Mouse (Mus musculus): Measurements from ENCODE around the gene Tfpt.
"Not testable (repeated sequence)": the region's sequence is repeated elsewhere in the genome, so short reads cannot be mapped to it uniquely, and the experiment has no call there.

Tfpt gene

DNA sequence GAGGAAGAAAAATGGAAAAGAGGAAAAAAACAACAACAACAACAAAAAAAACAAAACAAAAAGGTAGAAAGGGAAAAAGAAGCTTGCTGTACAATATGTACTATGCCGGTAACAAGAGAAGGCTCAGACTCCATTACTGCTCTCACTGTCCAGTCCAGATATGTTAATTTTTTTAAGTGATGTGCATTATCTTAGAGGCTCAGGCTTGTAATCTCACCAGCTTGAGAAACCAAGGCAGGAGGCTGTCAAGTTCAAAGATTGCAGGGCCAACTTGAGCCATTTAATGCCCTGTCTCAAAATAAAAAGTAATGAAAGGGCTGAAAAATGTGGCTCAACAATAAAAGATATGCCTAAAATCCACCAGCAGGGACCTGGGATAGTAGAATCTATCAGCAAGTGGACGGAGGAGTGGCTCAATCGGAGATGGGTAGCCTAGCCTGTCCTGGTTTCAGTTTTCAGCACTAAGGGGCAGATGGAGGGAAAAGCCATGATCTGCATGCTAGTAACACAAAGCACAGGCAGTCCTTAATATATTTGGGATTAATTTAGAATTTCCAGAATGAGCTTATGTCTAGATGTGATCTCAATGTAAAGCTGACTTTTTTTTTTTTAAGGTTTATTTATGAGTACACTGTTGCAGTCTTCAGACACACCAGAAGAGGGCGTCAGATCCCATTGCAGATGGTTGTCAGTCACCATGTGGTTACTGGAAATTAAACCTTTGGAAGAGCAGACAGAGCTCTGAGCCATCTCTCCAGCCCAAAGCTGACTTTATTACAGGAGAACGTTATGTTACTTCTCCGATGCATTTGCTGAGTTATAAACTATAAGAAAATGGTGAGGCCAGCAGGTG is 13.1 kb downstream of the Tfpt start:
- DNase-seq = peak in 1 of 2 experiments; percentile 69

DNA sequence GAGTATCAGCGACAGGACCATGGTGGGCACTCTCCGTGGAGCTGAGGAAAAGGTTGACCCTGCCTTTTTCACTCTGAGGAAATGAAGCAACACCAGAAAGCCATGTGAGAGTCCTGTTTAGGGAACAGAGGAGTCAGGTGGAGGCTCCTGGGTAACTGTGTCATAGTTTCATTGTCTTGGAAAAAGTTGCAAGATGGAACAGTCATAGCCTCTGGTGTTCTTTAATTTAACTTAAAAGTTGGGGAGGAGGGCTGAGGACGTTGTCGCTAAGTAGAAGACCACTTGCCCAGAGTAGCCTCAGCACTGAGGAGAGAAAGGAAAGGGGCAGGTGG is 13.7 kb downstream of the Tfpt start, which contains the start of gene Oscar:
Gene Oscar (minus strand): TSS at position 101 of the 332 bp plus-strand sequence.
- no peak for DNase-seq

DNA sequence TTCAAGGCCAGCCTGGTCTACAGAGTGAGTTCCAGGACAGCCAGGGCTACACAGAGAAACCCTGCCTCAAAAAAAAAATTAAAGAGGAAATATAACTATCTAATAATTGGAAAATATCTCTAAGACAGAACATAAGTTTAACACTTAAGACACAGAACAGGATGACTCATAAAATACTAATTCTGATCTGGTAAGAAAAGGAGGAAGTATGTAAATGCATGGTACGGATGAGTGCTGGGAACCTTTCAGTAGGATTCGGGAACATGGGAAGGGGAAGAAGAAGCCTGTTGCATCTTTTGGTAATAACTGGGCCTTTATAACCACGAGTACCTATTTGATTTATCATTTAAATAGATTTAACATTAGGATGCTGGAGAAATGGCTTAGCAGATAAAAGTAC is 15.7 kb downstream of the Tfpt start:
- no peak for DNase-seq

DNA sequence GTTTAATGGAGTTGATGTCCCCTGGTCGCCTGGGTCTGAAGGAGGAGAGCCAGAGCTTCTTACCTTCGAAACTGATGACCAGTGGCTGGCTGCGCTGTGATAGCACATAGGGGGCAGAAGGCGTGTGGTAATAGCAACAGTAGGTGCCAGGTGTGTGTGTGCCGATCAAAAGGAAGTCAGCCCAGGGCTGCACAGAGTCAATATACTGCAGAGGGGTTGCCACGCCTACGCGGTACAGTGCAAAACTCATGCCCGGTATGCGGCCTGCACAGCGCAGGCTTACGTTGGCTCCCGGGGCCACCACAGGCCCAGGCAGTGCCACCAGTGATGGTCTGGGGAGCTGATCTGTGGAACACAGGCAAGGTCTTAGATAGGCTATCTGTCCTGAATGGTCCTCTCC is 18.7 kb downstream of the Tfpt start:
- no peak for DNase-seq

DNA sequence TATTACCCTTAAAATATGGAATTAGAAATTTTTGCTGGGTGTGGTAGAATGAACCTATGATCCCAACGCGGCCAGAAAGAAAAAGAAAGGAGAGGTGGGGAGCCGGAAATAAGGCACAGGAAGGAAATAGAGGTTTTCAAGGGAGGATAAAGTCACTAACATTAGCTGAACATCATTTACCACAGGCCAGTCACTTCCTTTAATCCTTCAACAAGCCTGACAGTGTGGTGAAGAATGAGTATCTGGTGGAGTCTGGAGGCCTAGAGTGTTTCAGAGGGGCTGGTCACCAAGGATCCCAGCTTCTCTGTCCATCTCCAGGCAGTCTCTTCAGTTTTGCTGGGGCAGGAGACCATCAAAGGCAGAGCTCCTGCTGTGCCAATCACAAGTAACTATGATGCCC is 19.3 kb downstream of the Tfpt start:
- DNase-seq = no peak

DNA sequence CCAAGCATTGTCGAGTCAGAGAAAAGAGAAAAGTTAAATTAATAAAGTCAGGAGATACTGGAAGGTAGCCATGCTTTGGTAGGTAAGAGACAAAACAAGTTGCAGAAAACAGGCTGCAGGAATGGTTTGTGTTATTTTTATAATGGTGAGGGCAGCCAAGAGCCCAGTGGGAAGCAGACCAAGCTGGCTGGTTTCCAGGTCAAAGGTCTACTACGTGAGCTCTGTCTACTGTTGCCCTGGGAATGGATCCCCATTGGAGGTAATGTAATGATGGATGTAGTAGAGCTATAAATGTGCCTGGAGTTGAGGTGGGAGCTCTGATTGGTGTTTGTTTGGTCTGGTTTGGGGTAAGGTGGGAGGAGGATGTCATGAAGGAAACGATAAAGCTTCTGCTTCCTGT is 20.6 kb downstream of the Tfpt start:
- DNase-seq = no peak

DNA sequence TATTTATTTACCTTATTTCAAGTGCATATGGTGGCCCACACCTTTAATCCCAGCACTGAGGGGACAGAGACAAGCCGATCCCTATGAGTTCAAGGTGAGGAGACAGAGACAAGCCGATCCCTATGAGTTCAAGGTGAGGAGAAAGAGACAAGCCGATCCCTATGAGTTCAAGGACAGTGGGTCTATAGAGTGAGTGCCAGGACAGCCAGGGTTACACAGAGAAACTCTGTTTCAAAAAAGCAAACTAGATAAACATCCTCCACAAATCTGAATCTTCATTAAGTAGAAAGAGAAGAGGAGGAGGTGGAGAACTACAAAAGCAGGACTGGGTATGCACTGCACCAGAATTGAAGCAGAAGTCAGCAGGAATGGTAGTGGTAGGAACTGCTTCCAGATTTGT is 21.1 kb downstream of the Tfpt start:
- no peak for DNase-seq

DNA sequence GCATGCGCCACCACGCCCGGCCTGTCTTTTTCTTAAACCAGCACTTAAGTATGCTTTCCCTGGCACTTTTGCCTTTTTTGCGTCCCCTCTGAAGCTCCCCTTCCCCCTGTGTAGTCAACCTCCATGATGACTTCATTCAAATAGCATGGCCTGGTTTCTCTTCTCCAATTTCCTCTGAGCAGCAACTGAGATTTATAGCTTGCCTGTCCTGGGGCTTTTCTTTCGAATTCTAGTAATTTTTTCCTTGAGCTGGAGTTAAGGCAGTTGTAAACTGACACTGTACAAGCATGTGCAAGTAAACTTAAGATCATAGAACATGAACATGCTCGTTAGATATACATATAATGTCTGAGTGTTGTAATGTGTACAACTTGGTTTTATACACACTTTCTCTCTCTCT is 22.3 kb downstream of the Tfpt start:
- DNase-seq = no peak

DNA sequence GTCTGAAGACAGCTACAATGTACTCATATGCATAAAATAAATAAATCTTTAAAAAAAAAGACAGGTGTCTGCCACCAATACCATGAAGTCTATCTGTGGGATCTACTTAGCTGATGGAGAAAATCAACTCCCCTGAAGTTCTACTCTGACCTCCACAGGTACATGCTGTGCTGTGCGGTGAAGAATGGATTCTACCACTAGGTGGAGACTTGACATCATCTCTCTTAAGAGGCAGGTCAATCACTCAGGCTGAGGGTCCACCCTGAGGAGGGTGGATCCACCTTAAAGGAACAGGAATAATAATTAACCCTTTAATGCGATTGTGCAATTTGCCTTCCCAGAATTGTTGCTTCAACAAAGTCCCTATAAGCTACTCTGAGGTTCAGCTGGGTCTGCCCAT is 22.9 kb downstream of the Tfpt start:
- DNase-seq = peak; percentile 33 to 51

DNA sequence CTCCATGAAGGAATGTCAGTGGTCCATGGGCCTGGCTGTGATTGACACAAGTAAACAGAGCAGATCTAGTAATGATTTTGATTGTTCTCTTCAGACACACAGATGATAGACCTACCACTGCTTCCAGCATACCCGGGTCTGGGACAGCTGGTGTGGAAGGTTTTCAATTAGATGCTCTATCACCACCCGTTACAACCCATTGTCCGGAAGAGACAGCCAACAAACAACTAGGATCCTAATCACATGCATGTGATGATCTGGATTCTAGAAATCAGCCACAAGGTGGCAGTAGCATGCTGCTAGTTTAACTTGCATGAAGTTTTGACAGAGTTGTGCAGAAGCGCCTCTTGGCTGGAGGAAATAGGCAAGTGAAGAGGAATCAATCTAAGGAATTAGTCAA is 28.6 kb downstream of the Tfpt start:
- DNase-seq = peak; percentile 76 to 83

DNA sequence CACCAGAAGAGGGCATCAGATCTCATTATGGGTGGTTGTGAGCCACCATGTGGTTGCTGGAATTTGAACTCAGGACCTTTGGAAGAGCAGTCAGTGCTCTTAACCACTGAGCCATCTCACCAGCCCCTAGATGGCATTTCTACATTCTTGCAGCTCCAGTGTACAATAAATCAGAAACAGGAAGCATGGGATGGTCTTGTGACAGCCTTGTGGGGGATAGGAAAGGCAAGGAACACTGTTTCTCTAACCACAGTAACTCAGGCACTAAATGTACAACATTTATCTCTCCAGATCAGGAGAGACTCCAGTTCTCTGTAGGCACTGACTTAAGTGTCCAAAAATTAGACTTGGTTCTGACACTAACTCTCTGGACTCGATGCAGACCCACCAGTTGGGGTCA is 32.0 kb downstream of the Tfpt start:
- DNase-seq = not testable (repeated sequence)

DNA sequence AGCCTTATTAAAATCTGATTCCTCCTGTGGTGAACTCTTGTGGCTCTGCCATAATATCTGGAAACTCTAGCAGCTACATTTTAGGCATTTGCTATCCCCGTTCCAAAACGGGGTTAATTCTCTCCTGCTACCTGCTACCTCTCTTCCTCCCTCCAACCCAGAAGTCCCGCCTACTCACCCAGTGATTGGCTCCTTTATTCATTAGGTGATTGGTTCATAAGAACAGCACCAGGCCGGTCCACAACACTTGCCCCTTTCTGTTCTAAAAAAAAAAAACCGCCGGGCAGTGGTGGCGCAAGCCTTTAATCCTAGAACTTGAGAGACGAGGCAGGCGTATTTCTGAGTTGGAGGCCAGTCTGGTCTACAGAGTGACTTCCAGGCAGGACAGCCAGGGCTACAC is 34.6 kb downstream of the Tfpt start:
- DNase-seq = no peak

DNA sequence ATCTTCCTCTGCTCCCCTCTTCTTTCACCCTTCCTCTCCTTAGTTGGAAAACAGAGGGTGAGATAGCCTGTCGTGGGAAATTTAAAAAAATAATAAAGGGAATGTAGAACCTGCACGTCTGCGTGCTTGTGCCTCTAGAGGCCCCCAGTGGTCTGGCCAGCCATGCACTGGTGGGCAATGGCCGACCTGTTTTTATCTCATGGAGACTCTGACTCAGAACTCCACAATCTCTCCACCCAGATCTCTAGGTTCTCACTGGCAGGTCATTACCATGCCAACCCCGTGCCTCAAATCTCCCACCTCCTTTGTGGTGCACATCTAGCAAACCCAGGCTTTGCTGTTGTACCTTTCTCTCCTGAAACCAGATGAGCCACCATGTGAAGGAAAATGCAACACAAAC is 35.0 kb downstream of the Tfpt start:
- DNase-seq = no peak

DNA sequence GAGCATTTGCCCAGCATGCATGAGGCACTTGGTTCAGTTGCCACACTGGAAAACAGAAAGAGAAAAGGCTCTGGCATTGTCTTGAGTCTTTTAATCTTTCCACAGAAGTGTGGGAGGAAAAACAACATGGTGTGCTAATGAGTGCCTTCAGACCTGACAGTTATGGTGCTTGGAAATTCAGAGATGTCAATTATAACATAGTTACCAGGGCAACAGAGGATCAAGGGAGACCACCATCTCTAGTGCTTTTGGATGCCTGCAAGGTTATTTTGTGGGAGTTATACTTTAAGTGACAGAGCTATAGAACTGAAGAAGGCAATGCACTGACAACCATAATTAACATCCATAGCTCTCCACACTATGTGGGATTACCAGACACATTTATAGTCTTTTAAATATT is 35.9 kb downstream of the Tfpt start:
- DNase-seq = no peak

DNA sequence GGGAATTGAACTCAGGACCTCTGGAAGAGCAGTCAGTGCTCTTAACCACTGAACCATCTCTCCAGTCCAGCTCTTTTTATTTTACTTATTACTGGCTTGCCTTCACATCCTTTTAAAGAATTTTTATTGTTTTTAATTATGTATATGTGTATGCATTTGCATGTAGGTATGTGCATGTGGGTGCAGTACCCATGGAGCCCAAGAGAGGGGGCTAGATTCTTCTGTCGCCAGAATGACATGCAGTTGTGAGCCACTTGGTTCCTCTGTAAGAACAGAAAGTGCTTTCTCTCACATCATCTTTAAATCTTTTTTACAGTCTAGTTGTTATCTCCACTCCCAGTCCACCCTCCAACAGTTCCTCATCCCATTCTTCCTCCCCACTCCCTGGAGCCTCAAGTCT is 38.2 kb downstream of the Tfpt start:
- DNase-seq = no peak

DNA sequence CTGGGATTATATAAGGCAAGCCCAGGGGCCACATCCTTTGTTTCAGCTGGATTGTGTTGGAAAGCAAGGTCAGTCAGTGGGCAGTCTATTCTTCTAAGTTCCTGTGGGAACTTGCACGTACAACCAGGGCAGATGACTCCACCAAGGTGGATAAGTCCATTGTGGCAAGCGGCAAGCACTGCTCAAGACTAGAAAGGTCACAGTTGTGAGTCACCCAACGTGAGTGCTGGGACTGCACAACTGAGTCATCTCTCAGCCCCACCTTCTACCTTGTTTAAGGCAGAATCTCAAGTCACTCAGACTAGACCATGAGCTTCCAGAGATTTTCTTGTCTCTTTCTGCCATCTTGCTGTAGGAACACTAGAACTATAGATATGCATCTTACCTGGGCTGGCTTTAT is 39.2 kb downstream of the Tfpt start:
- no peak for DNase-seq

DNA sequence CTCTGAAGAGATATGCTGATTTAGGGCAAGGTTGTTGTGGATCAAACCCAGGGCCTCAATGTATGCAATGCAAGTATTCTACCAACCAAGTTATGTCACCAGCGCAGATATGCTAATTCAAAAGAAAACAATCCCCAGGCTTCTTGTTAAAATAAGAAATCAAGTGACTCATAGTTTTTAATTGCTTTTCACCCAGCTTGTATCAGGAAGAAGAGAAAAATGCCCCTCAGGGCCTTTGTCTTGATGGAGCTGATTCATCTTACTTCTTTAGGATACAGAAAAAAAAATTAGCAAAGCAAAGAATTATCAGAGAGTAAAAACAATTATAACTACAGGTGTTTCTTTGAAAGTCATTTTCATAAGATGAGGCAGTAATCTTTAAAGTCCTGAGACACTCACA is 42.4 kb downstream of the Tfpt start:
- no peak for DNase-seq

DNA sequence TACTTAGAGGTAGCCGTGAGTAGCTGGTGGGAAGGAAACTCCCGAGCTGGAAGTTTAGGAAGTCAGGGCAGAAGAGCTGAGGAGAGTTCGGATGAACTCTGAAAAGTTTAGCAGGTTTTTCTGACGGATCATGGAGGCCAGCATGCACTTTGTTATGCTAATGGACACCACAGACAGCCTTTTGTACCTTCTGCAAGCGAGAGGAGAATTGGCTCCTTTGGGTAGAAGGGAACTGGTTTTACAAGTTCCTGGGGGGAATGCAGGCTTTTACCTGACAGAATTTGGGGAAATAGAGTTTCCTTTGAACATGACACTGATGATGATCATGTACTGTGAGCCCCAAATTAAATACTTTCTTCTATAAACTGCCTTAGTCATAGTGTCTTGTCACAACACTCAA is 43.5 kb downstream of the Tfpt start:
- DNase-seq = no peak

DNA sequence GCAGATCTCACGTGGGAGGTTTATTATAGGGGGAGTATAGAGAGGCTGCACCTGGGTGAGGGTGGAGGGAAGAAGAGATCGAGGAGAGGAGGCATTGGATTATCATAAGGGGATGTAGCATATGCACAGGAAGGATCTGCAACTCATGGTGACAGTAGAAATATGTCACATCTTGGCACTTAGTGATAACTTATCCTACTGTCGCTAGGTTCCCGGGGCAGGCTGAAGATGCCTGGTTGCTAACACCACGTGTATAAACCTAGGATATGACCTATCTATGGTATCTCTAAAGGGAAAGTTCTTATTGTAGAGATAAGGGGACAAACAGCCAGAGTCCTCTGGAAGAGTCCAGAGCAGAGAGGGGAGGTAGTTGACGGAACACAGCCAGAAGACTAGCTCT is 44.0 kb downstream of the Tfpt start:
- DNase-seq = no peak

DNA sequence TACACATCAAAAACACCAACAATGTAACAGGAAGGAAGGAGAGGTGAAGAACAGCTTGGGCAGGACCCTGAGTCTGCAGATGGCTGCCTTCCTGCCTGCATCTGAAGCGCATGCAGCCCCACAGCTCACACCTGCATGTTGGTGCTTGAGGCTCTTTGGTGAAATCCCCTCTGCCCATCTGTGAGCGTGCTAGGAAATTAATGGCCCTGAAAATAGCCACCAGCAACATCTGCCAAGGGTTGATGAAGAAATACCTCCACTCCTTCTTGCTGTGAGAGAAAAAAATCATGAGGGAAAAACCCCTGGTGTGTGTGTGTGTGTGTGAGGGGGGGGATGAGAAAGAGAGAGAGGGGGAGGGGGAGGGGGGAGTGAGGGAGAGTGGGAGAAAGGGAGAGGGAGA is 49.7 kb downstream of the Tfpt start:
- no peak for DNase-seq

DNA sequence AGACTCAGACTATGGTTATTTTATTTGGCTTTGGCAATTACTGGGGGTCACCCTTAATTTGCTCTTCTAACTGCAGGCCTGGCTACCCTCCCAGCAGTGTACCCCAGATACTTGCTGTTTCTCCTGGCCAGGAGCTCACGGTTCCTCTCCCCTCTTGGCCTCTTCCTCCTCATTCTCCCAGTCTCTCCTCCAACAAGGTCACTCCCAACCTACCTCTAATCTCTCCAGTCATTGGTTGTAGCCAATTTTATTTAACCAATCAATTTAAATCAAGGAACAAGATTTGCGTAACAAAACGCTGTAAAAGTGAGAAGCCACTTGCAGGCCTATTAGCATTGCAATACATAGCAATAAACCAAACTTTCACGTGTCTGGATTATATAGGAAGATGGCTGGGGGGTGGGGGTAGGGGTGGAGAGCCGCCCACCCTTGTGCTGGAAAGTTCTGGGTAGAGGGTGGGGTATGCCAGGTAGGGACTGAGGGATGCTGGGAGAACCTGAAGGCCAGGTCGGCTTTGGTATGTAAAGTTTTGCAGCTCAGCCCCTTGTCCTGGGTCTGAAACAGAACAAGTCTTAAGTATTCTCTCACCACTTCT is 50.7 kb downstream of the Tfpt start:
- no peak for DNase-seq

DNA sequence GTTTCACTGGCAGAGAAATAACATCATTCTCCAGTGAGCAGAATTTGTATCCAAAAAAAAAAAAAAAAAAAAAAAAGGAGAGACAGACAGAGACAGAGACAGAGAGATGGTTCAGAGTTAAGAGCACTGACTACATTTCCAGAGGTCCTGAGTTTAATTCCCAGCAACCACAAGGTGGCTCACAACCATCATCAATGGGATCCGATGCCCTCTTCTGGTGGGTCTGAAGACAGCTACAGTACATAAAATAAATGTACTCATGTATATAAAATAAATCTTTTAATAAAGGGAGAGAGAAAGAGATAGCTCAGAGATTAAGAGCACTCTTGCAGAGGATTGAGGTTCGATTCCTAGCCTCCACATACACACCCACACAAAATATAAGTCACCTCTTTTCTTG is 51.5 kb downstream of the Tfpt start:
- no peak for DNase-seq

DNA sequence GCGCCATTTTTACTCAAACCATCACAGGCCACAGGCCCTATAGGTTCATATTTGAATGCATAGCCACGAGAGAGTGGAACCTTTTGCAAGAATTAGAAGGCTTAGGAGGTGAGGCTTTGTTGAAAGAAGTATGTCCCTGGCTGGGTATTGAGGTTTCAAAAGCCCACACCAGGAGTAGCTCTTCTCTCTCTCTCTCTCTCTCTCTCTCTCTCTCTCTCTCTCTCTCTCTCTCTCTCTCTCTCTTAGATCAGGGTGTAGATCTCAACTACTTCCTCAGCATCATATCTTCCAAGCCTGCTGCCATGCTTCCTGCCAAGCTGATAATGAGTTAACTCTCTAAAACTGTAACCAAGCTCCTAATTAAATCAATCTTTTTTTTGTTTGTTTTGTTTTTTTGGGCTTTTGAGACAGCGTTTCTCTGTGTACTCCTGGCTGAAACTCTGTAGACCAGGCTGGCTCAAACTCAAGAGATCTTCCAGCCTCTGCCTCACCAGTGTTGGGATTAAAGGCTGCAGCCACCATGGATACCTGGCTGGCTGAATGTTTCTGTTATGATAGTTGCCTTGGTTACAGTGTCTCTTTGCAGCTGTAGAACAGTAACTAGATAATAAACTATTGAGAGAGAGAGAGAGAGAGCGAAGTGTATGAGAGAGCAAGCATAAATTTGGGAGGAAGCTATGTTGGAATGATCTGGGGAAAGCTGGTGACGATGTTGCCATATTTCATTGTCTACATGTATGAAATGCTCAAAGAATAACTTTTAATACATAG is 53.2 kb downstream of the Tfpt start:
- DNase-seq = no peak

DNA sequence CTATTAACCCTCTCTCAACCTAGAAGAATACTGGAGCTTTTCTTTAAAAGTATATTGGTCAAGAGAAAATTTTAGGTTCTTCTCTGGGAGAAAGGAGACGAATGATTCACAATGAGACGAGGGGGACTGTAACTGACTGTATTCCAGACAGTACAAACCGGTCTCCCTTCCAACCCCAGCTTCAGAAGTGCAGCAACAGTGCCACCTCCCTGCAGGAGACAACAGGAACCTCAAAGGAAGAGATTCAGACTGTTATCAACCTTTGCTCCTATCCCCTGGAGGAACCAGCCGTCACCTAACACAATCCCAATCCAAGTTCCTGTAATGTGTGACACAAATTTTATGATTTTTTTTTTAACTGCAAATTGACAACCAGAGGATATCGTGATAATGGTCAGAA is 55.5 kb downstream of the Tfpt start:
- DNase-seq = no peak

Data from cerebellum, postnatal 10 days (tissue).